In genomic region chr9:107435285-107435684, GRCm38 (mm10) we compare ENCODE assay signal across 11 mouse cellular contexts. TPM values are rescaled to one million over a fixed set of nuclear protein-coding genes. Genes with fewer than 3 reads are reported as not detected.
DNase-seq lines count a peak whose midpoint lies in the region; ATAC-seq lines count a peak whose summit lies in the region.
"Had no signal": no experiment of that assay in that cellular context is flagged by ENCODE, and none has a peak within 500 bp of the region (broad histone marks: within the 10 kb centered on the region; RNA-seq: fewer than 3 reads in every experiment).

No protein-coding gene starts in this region.

- H3K4me1 ChIP-seq in embryonic facial prominence, embryonic 11.5 days (ENCODE audit: control insufficient read depth, insufficient read depth, low read length), result no peaks in the 10 kb centered on the region
- H3K4me1 ChIP-seq in hindbrain, embryonic 11.5 days (replicated peaks; ENCODE audit: control insufficient read depth, insufficient read depth, low read length), result peaks cover 2% of the 10 kb centered on the region
- peaks cover 73% of the 10 kb centered on the region for H3K4me1 ChIP-seq in midbrain, embryonic 13.5 days (replicated peaks)
- H3K4me1 ChIP-seq: liver, embryonic 13.5 days had no signal

- no peaks in the 10 kb centered on the region for H3K9me3 ChIP-seq in embryonic facial prominence, embryonic 11.5 days (replicated peaks; ENCODE audit: control insufficient read depth, low read length)
- no peaks in the 10 kb centered on the region for H3K9me3 ChIP-seq in hindbrain, embryonic 11.5 days (ENCODE audit: control insufficient read depth, low read length)
- H3K9me3 ChIP-seq in midbrain, embryonic 13.5 days, result no peaks in the 10 kb centered on the region
- H3K9me3 ChIP-seq: kidney, embryonic 15.5 days; liver, embryonic 13.5 days had no signal

- 38% methylated on average over 6 of the region's 6 CpGs for WGBS in embryonic facial prominence, embryonic 11.5 days
- 26% methylated on average over 6 of the region's 6 CpGs for WGBS in hindbrain, embryonic 11.5 days
- 26% methylated on average over 6 of the region's 6 CpGs for WGBS in midbrain, embryonic 13.5 days

- H3K36me3 ChIP-seq in embryonic facial prominence, embryonic 11.5 days (replicated peaks; ENCODE audit: control insufficient read depth, insufficient read depth, low read depth, low read length), result no peaks in the 10 kb centered on the region
- H3K36me3 ChIP-seq in hindbrain, embryonic 11.5 days (ENCODE audit: control insufficient read depth, insufficient read depth, low read length), result no peaks in the 10 kb centered on the region
- no peaks in the 10 kb centered on the region for H3K36me3 ChIP-seq in midbrain, embryonic 13.5 days
- H3K36me3 ChIP-seq: kidney, embryonic 15.5 days; liver, embryonic 13.5 days had no signal

- no peak overlapping the region for H3K4me2 ChIP-seq in embryonic facial prominence, embryonic 11.5 days (ENCODE audit: low read depth, low read length)
- H3K4me2 ChIP-seq in hindbrain, embryonic 11.5 days (replicated peaks; ENCODE audit: low read depth, low read length), result no peak overlapping the region; the same call in 1 of the 2 replicates
- peak overlapping the region; percentile 13; the same call in 1 of the 2 replicates for H3K4me2 ChIP-seq in midbrain, embryonic 13.5 days (replicated peaks)
- H3K4me2 ChIP-seq: kidney, embryonic 15.5 days; liver, embryonic 13.5 days had no signal

- 0 out of 2 replicates have a peak, but pooled peaks have one; percentile 42 for ATAC-seq in embryonic facial prominence, embryonic 11.5 days (replicated peaks; ENCODE audit: insufficient number of reproducible peaks, low FRiP score, low TSS enrichment, low read depth)
- peak; percentile 70; the same call in 1 of the 2 replicates for ATAC-seq in hindbrain, embryonic 11.5 days (ENCODE audit: low FRiP score)
- ATAC-seq in midbrain, embryonic 13.5 days, result peak; percentile 73

- peak; percentile 26 for DNase-seq in embryo, embryonic 10 days (ENCODE audit: low spot score)
- DNase-seq in embryo, embryonic 10.5 days (ENCODE audit: low spot score), result no peak
- DNase-seq in embryonic facial prominence, embryonic 11.5 days (ENCODE audit: low spot score), result no peak
- DNase-seq in hindbrain, embryonic 11.5 days (ENCODE audit: low spot score), result peak; percentile 35
- DNase-seq in thymus, postnatal 0 days (ENCODE audit: low spot score), result no peak
- no peak for DNase-seq in lung, postnatal 36 days
- DNase-seq in left cerebral cortex, adult 9 months (ENCODE audit: low spot score in 2 of 2), result no peak
- DNase-seq: layer of hippocampus, postnatal 36 days; liver, embryonic 13.5 days had no signal

- no peak overlapping the region for H3K4me3 ChIP-seq in embryonic facial prominence, embryonic 11.5 days (ENCODE audit: low read depth, low read length)
- H3K4me3 ChIP-seq in hindbrain, embryonic 11.5 days (ENCODE audit: low read depth, low read length), result no peak overlapping the region
- H3K4me3 ChIP-seq in midbrain, embryonic 13.5 days (replicated peaks), result no peak overlapping the region
- H3K4me3 ChIP-seq: kidney, embryonic 15.5 days; liver, embryonic 13.5 days had no signal

- H3K9ac ChIP-seq in embryonic facial prominence, embryonic 11.5 days (replicated peaks; ENCODE audit: low read length), result no peak overlapping the region
- H3K9ac ChIP-seq in hindbrain, embryonic 11.5 days (ENCODE audit: low read depth, low read length), result no peak overlapping the region
- H3K9ac ChIP-seq in midbrain, embryonic 13.5 days (replicated peaks), result no peak overlapping the region
- H3K9ac ChIP-seq: kidney, embryonic 15.5 days; liver, embryonic 13.5 days had no signal

- H3K27ac ChIP-seq in embryonic facial prominence, embryonic 11.5 days (replicated peaks; ENCODE audit: low read depth, low read length), result no peak overlapping the region
- peak overlapping the region; percentile 65 for H3K27ac ChIP-seq in hindbrain, embryonic 11.5 days (ENCODE audit: low read depth, low read length)
- H3K27ac ChIP-seq in midbrain, embryonic 13.5 days, result peak overlapping the region; percentile 80
- H3K27ac ChIP-seq: kidney, embryonic 15.5 days; liver, embryonic 13.5 days had no signal

- no peaks in the 10 kb centered on the region for H3K27me3 ChIP-seq in embryonic facial prominence, embryonic 11.5 days (ENCODE audit: control insufficient read depth, insufficient read depth, low read length)
- H3K27me3 ChIP-seq in hindbrain, embryonic 11.5 days (ENCODE audit: control insufficient read depth, insufficient read depth, low read length), result no peaks in the 10 kb centered on the region
- no peaks in the 10 kb centered on the region for H3K27me3 ChIP-seq in midbrain, embryonic 13.5 days

RNA-seq across cellular contexts. Expression of gene Cacna2d2, which starts 35.9 kb away (rescaled TPM):
- polyA plus RNA-seq in embryonic facial prominence, embryonic 11.5 days (2014; fragmentation: Nextera tagmentation; extraction: Ambion mirVana), result 0.59 and 0.63 TPM in 2 replicates
- polyA plus RNA-seq in hindbrain, embryonic 11.5 days (2014; fragmentation: Nextera tagmentation; extraction: Ambion mirVana), result 2.0 and 4.2 TPM in 2 replicates
- 5.9 and 7.1 TPM in 2 replicates for polyA plus RNA-seq in midbrain, embryonic 13.5 days (2015; fragmentation: Nextera tagmentation; extraction: Ambion mirVana)
- 0.31 and 0.35 TPM in 2 replicates for polyA plus RNA-seq in thymus, postnatal 0 days (2015; fragmentation: Nextera tagmentation; extraction: Ambion mirVana)
- polyA plus RNA-seq: liver, embryonic 13.5 days had no signal

Comparison
In these comparisons a context has a peak if more than half of its experiments do, and no peak if none do; other contexts are left out.
1. DNase-seq: peak in embryo, embryonic 10 days (single experiment) and hindbrain, embryonic 11.5 days (single experiment); none in embryo, embryonic 10.5 days (single experiment), embryonic facial prominence, embryonic 11.5 days (single experiment), thymus, postnatal 0 days (single experiment), lung, postnatal 36 days (single experiment) and left cerebral cortex, adult 9 months (0 of 2).
2. Peak in every context shown above with its lines, with median percentiles within 50 percentile points of each other: ATAC-seq.